Mouse (Mus musculus): ENCODE results near the gene Wrb. TPM values are rescaled to one million over a fixed set of nuclear protein-coding genes. Genes with fewer than 3 reads are reported as not detected.
A peak's percentile ranks its signal among the peaks of the same experiment; 100 is the strongest.

Gene Wrb
- polyA plus RNA-seq, 1 experiment from 2014 or later = 124 TPM

- no peaks in the 10 kb centered on the region for H3K36me3 ChIP-seq (ENCODE audit: control insufficient read depth, insufficient read depth, low read length)
- no peaks in the 10 kb centered on the region for H3K27me3 ChIP-seq (ENCODE audit: control insufficient read depth, insufficient read depth, low read length)
- H3K4me2 ChIP-seq (ENCODE audit: low read depth) = peak within 1 kb of the TSS; percentile 75
- H3K4me3 ChIP-seq (ENCODE audit: low read depth, low read length) = peak within 1 kb of the TSS; percentile 96
- WGBS = under 1% methylated on average over 74 of the region's 77 CpGs
- H3K27ac ChIP-seq (ENCODE audit: low read depth, low read length) = peak within 1 kb of the TSS; percentile 44; the same call in 1 of the 2 replicates
- H3K9ac ChIP-seq (ENCODE audit: low read length) = peak within 1 kb of the TSS; percentile 81
- ATAC-seq (ENCODE audit: insufficient read depth, low FRiP score, low TSS enrichment) (peak; percentile 95), DNase-seq (ENCODE audit: low spot score) (peak; percentile 100)
- peaks cover 3% of the 10 kb centered on the region; the same call in 1 of the 2 replicates for H3K4me1 ChIP-seq (ENCODE audit: control insufficient read depth, insufficient read depth, low read length)
- H3K9me3 ChIP-seq (ENCODE audit: control insufficient read depth, low read length) = no peaks in the 10 kb centered on the region
Observed at GRCm38 (mm10) chr16:96191531-96192506, 46.6 kb downstream of the Wrb start, which contains the start of gene Lca5l. Gene Lca5l (minus strand): TSS chr16:96192271.

GRCm38 (mm10) chr16:96199913-96200701 is 54.9 kb downstream of the Wrb start, which contains the start of gene Sh3bgr:
Gene Sh3bgr (plus strand): TSS chr16:96200450.
- no peaks in the 10 kb centered on the region for H3K36me3 ChIP-seq (ENCODE audit: control insufficient read depth, insufficient read depth, low read length)
- 4% methylated on average over 20 of the region's 20 CpGs for WGBS
- peak within 1 kb of the TSS; percentile 29 for H3K4me2 ChIP-seq (ENCODE audit: low read depth)
- H3K27ac ChIP-seq (ENCODE audit: low read depth, low read length) = no peak within 1 kb of the TSS
- H3K4me1 ChIP-seq (ENCODE audit: control insufficient read depth, insufficient read depth, low read length) = peaks cover 11% of the 10 kb centered on the region; the same call in 1 of the 2 replicates
- H3K4me3 ChIP-seq (ENCODE audit: low read depth, low read length) = peak within 1 kb of the TSS; percentile 6; the same call in 1 of the 2 replicates
- ATAC-seq (ENCODE audit: insufficient read depth, low FRiP score, low TSS enrichment) = peak; percentile 74; the same call in 1 of the 2 replicates
- DNase-seq (ENCODE audit: low spot score) = peak; percentile 64
- H3K27me3 ChIP-seq (ENCODE audit: control insufficient read depth, insufficient read depth, low read length) = no peaks in the 10 kb centered on the region
- H3K9me3 ChIP-seq (ENCODE audit: control insufficient read depth, low read length) = no peaks in the 10 kb centered on the region
- peak within 1 kb of the TSS; percentile 1; the same call in 1 of the 2 replicates for H3K9ac ChIP-seq (ENCODE audit: low read length)

- no peaks in the 10 kb centered on the region for H3K27me3 ChIP-seq (ENCODE audit: control insufficient read depth, insufficient read depth, low read length)
- 38% methylated on average over 9 of the region's 9 CpGs for WGBS
- peak overlapping the region; percentile 29 for H3K4me2 ChIP-seq (ENCODE audit: low read depth)
- no peaks in the 10 kb centered on the region for H3K9me3 ChIP-seq (ENCODE audit: control insufficient read depth, low read length)
- no peak overlapping the region for H3K27ac ChIP-seq (ENCODE audit: low read depth, low read length)
- no peak for DNase-seq (ENCODE audit: low spot score)
- no peaks in the 10 kb centered on the region for H3K36me3 ChIP-seq (ENCODE audit: control insufficient read depth, insufficient read depth, low read length)
- peak overlapping the region; percentile 6; the same call in 1 of the 2 replicates for H3K4me3 ChIP-seq (ENCODE audit: low read depth, low read length)
- peak overlapping the region; percentile 1; the same call in 1 of the 2 replicates for H3K9ac ChIP-seq (ENCODE audit: low read length)
- ATAC-seq (ENCODE audit: insufficient read depth, low FRiP score, low TSS enrichment) = 0 out of 2 replicates have a peak, but pooled peaks have one; percentile 4
- H3K4me1 ChIP-seq (ENCODE audit: control insufficient read depth, insufficient read depth, low read length) = peaks cover 11% of the 10 kb centered on the region; the same call in 1 of the 2 replicates
Observed at GRCm38 (mm10) chr16:96200702-96201028, 55.5 kb downstream of the Wrb start.

GRCm38 (mm10) chr16:96201485-96202232 is 56.5 kb downstream of the Wrb start:
- Histone ChIP-seq H3K27me3 (ENCODE audit: control insufficient read depth, insufficient read depth, low read length) (no peaks in the 10 kb centered on the region), H3K4me3 (ENCODE audit: low read depth, low read length) (no peak overlapping the region), H3K27ac (ENCODE audit: low read depth, low read length) (no peak overlapping the region), H3K9ac (ENCODE audit: low read length) (no peak overlapping the region), H3K36me3 (ENCODE audit: control insufficient read depth, insufficient read depth, low read length) (no peaks in the 10 kb centered on the region), H3K9me3 (ENCODE audit: control insufficient read depth, low read length) (no peaks in the 10 kb centered on the region), H3K4me1 (ENCODE audit: control insufficient read depth, insufficient read depth, low read length) (peaks cover 11% of the 10 kb centered on the region; the same call in 1 of the 2 replicates), H3K4me2 (ENCODE audit: low read depth) (no peak overlapping the region)
- DNase-seq (ENCODE audit: low spot score) (no peak), ATAC-seq (ENCODE audit: insufficient read depth, low FRiP score, low TSS enrichment) (no peak)
- 71% methylated on average over 11 of the region's 11 CpGs for WGBS

Other genes with a start within 250 kb of the Wrb start
- 86.8 and 92.6 TPM in 2 replicates for gene Psmg1, start 154.4 kb upstream of the Wrb start, polyA plus RNA-seq (2014; fragmentation: Nextera tagmentation; extraction: Ambion mirVana)
- gene Brwd1, start 62.9 kb upstream of the Wrb start, polyA plus RNA-seq (2014; fragmentation: Nextera tagmentation; extraction: Ambion mirVana) = 215 and 223 TPM in 2 replicates
- 732 and 792 TPM in 2 replicates for gene Hmgn1, start 17.7 kb upstream of the Wrb start, polyA plus RNA-seq (2014; fragmentation: Nextera tagmentation; extraction: Ambion mirVana)
- gene Lca5l, start 46.9 kb downstream of the Wrb start, polyA plus RNA-seq (2014; fragmentation: Nextera tagmentation; extraction: Ambion mirVana) = 1.1 and 1.6 TPM in 2 replicates
- gene Sh3bgr, start 55.0 kb downstream of the Wrb start, polyA plus RNA-seq (2014; fragmentation: Nextera tagmentation; extraction: Ambion mirVana) = 3.5 and 4.4 TPM in 2 replicates
- 0.41 and 0.76 TPM in 2 replicates for gene B3galt5, start 90.4 kb downstream of the Wrb start, polyA plus RNA-seq (2014; fragmentation: Nextera tagmentation; extraction: Ambion mirVana)